Mouse (Mus musculus) lung, postnatal 0 days (tissue): ENCODE measurements around the gene Ramp2.

Source experiments
- CTCF ChIP-seq: IDR thresholded peaks from 2 replicates; pipeline ENCODE4 v1.5.1; 2016; ENCODE audit warnings: antibody characterized with exemption, mild to moderate bottlenecking
- EP300 ChIP-seq: IDR thresholded peaks from 2 replicates; pipeline ENCODE4 v1.6.1; 2016; ENCODE audit warnings: antibody characterized with exemption, mild to moderate bottlenecking, control low read depth

GRCm38 (mm10) chr11:101221306-101221986, 24.4 kb upstream of the Ramp2 start:
- TF ChIP-seq EP300, result no peak
- TF ChIP-seq CTCF, result no peak
